Mouse (Mus musculus) olfactory bulb, adult 2 months (tissue): ENCODE measurements around the gene Tssc4. TPM values are rescaled to one million over a fixed set of nuclear protein-coding genes. Genes with fewer than 3 reads are reported as not detected.
A peak's percentile ranks its signal among the peaks of the same experiment; 100 is the strongest.

Experiments
- H3K27ac ChIP-seq: fragments of 200-500 bp; 2 replicates; pipeline ENCODE4 v1.5.1; 2012; ENCODE audit warnings: low read depth, low read length; ENCODE audit not compliant: insufficient read depth
- H3K4me1 ChIP-seq: fragments of 200-500 bp; 2 replicates; pipeline ENCODE4 v1.6.1; 2012; ENCODE audit warnings: low read length; ENCODE audit not compliant: control insufficient read depth, insufficient read depth
- H3K4me3 ChIP-seq: fragments of 200-500 bp; 2 replicates; pipeline ENCODE4 v1.5.1; 2012; ENCODE audit warnings: mild to moderate bottlenecking, low read depth, low read length, moderate library complexity; ENCODE audit not compliant: insufficient read depth
- CTCF ChIP-seq: fragments of 200-500 bp; IDR thresholded peaks from 2 replicates; pipeline ENCODE4 v1.5.1; 2012; ENCODE audit warnings: low read depth, mild to moderate bottlenecking, low read length, moderate library complexity; ENCODE audit not compliant: insufficient read depth
- POLR2A ChIP-seq: fragments of 200-500 bp; IDR thresholded peaks from 2 replicates; pipeline ENCODE4 v1.6.1; 2012; ENCODE audit warnings: mild to moderate bottlenecking, low read depth, low read length, moderate library complexity; ENCODE audit not compliant: insufficient read depth
- WGBS: fragments of 180-500 bp; shearing (Covaris S2); methylation state at CpG from one replicate; pipeline ENCODE4 v1.1.7; 2018; 5-methylcytosine and 5-hydroxymethylcytosine counted together
- polyA plus RNA-seq: library from polyadenylated mRNA; stranded (reverse); fragments of >200 nt; gene quantifications from 2 replicates; pipeline ENCODE4 v1.2.4, GENCODE M21; 2012; ENCODE audit warnings: low replicate concordance; ENCODE audit not compliant: missing spikeins, insufficient read depth, insufficient read length

Gene Tssc4
- polyA plus RNA-seq, 1 experiment = not detected

- no peak for TF ChIP-seq POLR2A
- TF ChIP-seq CTCF = no peak
- WGBS = 56% methylated on average over 2 of the region's 2 CpGs
- Histone ChIP-seq H3K27ac (no peak overlapping the region), H3K4me3 (no peak overlapping the region), H3K4me1 (peaks cover 32% of the 10 kb centered on the region)
Measured at GRCm38 (mm10) chr7:143062704-143063103, 6.3 kb upstream of the Tssc4 start.

- TF ChIP-seq POLR2A (no peak), CTCF (no peak)
- 32% methylated on average over 6 of the region's 6 CpGs for WGBS
- Histone ChIP-seq H3K27ac (no peak overlapping the region), H3K4me3 (no peak overlapping the region), H3K4me1 (peaks cover 29% of the 10 kb centered on the region)
Measured at GRCm38 (mm10) chr7:143064226-143064625, 4.8 kb upstream of the Tssc4 start.

- Histone ChIP-seq H3K27ac (no peak overlapping the region), H3K4me1 (peaks cover 29% of the 10 kb centered on the region), H3K4me3 (no peak overlapping the region)
- WGBS = 97% methylated on average over 2 of the region's 2 CpGs
- TF ChIP-seq POLR2A (no peak), CTCF (no peak)
Measured at GRCm38 (mm10) chr7:143065692-143066091, 3.4 kb upstream of the Tssc4 start.

- Histone ChIP-seq H3K27ac (no peak overlapping the region), H3K4me3 (no peak overlapping the region), H3K4me1 (peaks cover 25% of the 10 kb centered on the region)
- TF ChIP-seq CTCF (no peak), POLR2A (no peak)
- 35% methylated on average over 2 of the region's 2 CpGs for WGBS
Measured at GRCm38 (mm10) chr7:143067469-143067868, 1.6 kb upstream of the Tssc4 start.

- Histone ChIP-seq H3K4me1 (peaks cover 22% of the 10 kb centered on the region), H3K27ac (no peak overlapping the region; the same call in 1 of the 2 replicates), H3K4me3 (no peak overlapping the region)
- 77% methylated on average over 3 of the region's 3 CpGs for WGBS
- TF ChIP-seq CTCF (no peak), POLR2A (no peak)
Measured at GRCm38 (mm10) chr7:143067897-143068296, 1.2 kb upstream of the Tssc4 start.

GRCm38 (mm10) chr7:143068316-143068881 is 650 bp upstream of the Tssc4 start:
- Histone ChIP-seq H3K27ac (peak overlapping the region; percentile 90), H3K4me3 (peak overlapping the region; percentile 51), H3K4me1 (peaks cover 22% of the 10 kb centered on the region)
- WGBS = 36% methylated on average over 13 of the region's 13 CpGs
- TF ChIP-seq POLR2A = no peak

GRCm38 (mm10) chr7:143069751-143070400 is 827 bp downstream of the Tssc4 start:
- TF ChIP-seq CTCF (no peak), POLR2A (no peak)
- H3K27ac ChIP-seq = peak overlapping the region; percentile 76
- peak overlapping the region; percentile 90 for H3K4me3 ChIP-seq
- peaks cover 22% of the 10 kb centered on the region for H3K4me1 ChIP-seq
- 6% methylated on average over 30 of the region's 30 CpGs for WGBS

DNA sequence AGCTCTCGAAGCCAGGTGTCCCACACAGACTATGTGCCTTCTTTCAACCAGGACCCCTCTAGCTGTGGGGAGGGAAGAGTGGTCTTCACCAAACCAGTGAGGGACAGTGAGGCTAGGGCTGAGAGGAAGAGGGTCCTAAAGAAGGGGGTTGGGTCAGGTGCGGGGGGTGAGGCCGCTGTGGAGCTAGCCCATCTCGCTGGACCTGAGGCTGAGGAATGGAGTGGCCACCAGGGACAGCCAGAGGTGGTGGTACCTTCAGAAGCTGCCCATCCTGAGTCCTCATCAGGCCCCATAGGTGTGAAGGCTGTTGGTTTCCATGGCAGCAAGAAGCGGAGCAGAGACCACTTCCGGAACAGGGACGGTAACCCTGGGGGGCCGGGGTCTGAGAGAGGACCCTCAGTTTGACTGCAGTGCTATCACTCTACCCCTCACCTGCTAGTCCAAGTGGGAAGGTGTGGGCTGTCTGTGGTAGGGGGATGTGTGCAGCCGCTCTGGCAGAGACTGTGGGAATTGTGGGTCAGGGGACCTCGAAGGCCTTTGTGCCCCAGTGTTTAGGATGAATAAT is 1.5 kb downstream of the Tssc4 start:
- WGBS = 87% methylated on average over 10 of the region's 10 CpGs
- Histone ChIP-seq H3K27ac (no peak overlapping the region), H3K4me3 (peak overlapping the region; percentile 90), H3K4me1 (peaks cover 22% of the 10 kb centered on the region)
- TF ChIP-seq CTCF (no peak), POLR2A (no peak)

- no peak for TF ChIP-seq POLR2A
- Histone ChIP-seq H3K4me3 (no peak overlapping the region), H3K4me1 (peaks cover 22% of the 10 kb centered on the region), H3K27ac (no peak overlapping the region)
- 86% methylated on average over 5 of the region's 5 CpGs for WGBS
Measured at GRCm38 (mm10) chr7:143072605-143073004, 3.6 kb downstream of the Tssc4 start.
